Mouse (Mus musculus) megakaryocyte, embryonic 14.5 days (primary cell): ENCODE results near the gene Fxyd3.

Source experiments
- FLI1 ChIP-seq: IDR thresholded peaks from 2 replicates; pipeline ENCODE4 v1.6.1; 2012; ENCODE audit warnings: low read length, inconsistent platforms, mixed read lengths
- GATA1 ChIP-seq: IDR thresholded peaks from 3 replicates; pipeline ENCODE4 v1.6.1; 2012; ENCODE audit warnings: mixed read lengths, low read length, inconsistent platforms, borderline replicate concordance

DNA sequence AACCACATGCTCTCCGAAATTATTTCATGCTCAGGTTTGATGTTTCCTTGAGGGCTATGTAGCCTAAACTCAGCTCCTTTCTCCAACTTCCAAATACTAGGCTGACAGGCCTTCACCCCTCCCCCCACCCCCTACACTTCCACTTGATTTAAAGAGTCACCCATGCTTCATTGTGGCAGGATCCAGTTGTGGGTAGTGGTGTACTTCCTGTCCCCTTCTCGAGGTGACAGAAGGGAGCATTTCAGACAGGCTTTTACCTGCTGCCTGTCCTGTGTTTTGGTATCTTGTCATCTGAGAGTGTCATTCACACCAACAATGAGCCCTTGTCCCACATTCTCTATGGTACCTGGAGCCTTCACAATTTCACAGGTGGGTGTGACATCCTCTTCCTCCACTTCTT is 10.8 kb upstream of the Fxyd3 start:
- TF ChIP-seq GATA1 (no peak), FLI1 (no peak)
